Comparison of ENCODE assay signal across 8 mouse cellular contexts in genomic region chr3:107517631-107518108, GRCm38 (mm10). TPM values are rescaled to one million over a fixed set of nuclear protein-coding genes. Genes with fewer than 3 reads are reported as not detected.
DNase-seq lines count a peak whose midpoint lies in the region; ATAC-seq and TF ChIP-seq lines count a peak whose summit lies in the region.

Gene Slc6a17 (minus strand): TSS chr3:107518018.

- H3K4me3 ChIP-seq in C2C12 (ENCODE audit: insufficient read depth, poor library complexity, severe bottlenecking), result peak within 1 kb of the TSS; percentile 26
- peak within 1 kb of the TSS; percentile 63 for H3K4me3 ChIP-seq in heart, embryonic 15.5 days
- H3K4me3 ChIP-seq in liver, embryonic 15.5 days (replicated peaks), result peak within 1 kb of the TSS; percentile 24
- H3K4me3 ChIP-seq in thymus, adult 2 months (ENCODE audit: control insufficient read depth, insufficient read depth, low read length), result no peak within 1 kb of the TSS

- peak within 1 kb of the TSS; percentile 55 for H3K27ac ChIP-seq in heart, embryonic 15.5 days
- H3K27ac ChIP-seq in liver, embryonic 15.5 days (replicated peaks), result no peak within 1 kb of the TSS
- H3K27ac ChIP-seq in thymus, adult 2 months (ENCODE audit: control insufficient read depth, insufficient read depth, low read length), result no peak within 1 kb of the TSS

- H3K9me3 ChIP-seq in heart, embryonic 15.5 days (replicated peaks), result no peaks in the 10 kb centered on the region
- no peaks in the 10 kb centered on the region for H3K9me3 ChIP-seq in liver, embryonic 15.5 days (replicated peaks)

- peak within 1 kb of the TSS; percentile 58 for H3ac ChIP-seq in C2C12 (ENCODE audit: control insufficient read depth, insufficient read length, low read depth)

- H3K36me3 ChIP-seq in C2C12 (ENCODE audit: control insufficient read depth, insufficient read depth), result no peaks in the 10 kb centered on the region
- no peaks in the 10 kb centered on the region for H3K36me3 ChIP-seq in heart, embryonic 15.5 days
- H3K36me3 ChIP-seq in liver, embryonic 15.5 days (replicated peaks), result no peaks in the 10 kb centered on the region
- H3K36me3 ChIP-seq in thymus, adult 2 months (ENCODE audit: control insufficient read depth, insufficient read depth, low read length), result no peaks in the 10 kb centered on the region

- H3K4me2 ChIP-seq in heart, embryonic 15.5 days, result peak within 1 kb of the TSS; percentile 98
- H3K4me2 ChIP-seq in liver, embryonic 15.5 days, result peak within 1 kb of the TSS; percentile 54

- H3K79me2 ChIP-seq in C2C12 (ENCODE audit: control insufficient read depth, insufficient read depth), result no peaks in the 10 kb centered on the region

- H3K27me3 ChIP-seq in C2C12 (ENCODE audit: control insufficient read depth, insufficient read depth, insufficient read length), result peaks cover 20% of the 10 kb centered on the region
- peaks cover 51% of the 10 kb centered on the region for H3K27me3 ChIP-seq in heart, embryonic 15.5 days
- H3K27me3 ChIP-seq in liver, embryonic 15.5 days, result peaks cover 72% of the 10 kb centered on the region
- H3K27me3 ChIP-seq in thymus, adult 2 months (ENCODE audit: control insufficient read depth, insufficient read depth, low read length), result peaks cover 10% of the 10 kb centered on the region; the same call in 1 of the 2 replicates

- ATAC-seq in heart, embryonic 15.5 days (replicated peaks; ENCODE audit: insufficient number of reproducible peaks, insufficient read depth, low FRiP score, low read depth), result peak; percentile 74
- ATAC-seq in liver, embryonic 15.5 days (ENCODE audit: insufficient read depth), result no peak

- no peak for TF ChIP-seq POLR2A in thymus, adult 2 months (IDR thresholded peaks at IDR 0.05; ENCODE audit: control insufficient read depth, extremely low read depth, insufficient read depth, low read length, poor library complexity)

- TF ChIP-seq CTCF in C2C12 (IDR thresholded peaks at IDR 0.05; ENCODE audit: control insufficient read depth, insufficient read depth, insufficient read length), result no peak
- TF ChIP-seq CTCF in thymus, adult 2 months (IDR thresholded peaks at IDR 0.05; ENCODE audit: borderline replicate concordance, control insufficient read depth, extremely low read depth, insufficient read depth, low read length, poor library complexity), result no peak

- no peaks in the 10 kb centered on the region for H3K79me3 ChIP-seq in C2C12 (ENCODE audit: low read depth)

- peaks cover 15% of the 10 kb centered on the region for H3K4me1 ChIP-seq in heart, embryonic 15.5 days (replicated peaks)
- H3K4me1 ChIP-seq in liver, embryonic 15.5 days (replicated peaks), result peaks cover 6% of the 10 kb centered on the region; the same call in 1 of the 2 replicates
- no peaks in the 10 kb centered on the region for H3K4me1 ChIP-seq in thymus, adult 2 months (replicated peaks; ENCODE audit: control insufficient read depth, insufficient read depth, low read length)

- under 1% methylated on average over 60 of the region's 68 CpGs for WGBS in heart, embryonic 15.5 days
- WGBS in liver, embryonic 15.5 days (ENCODE audit: insufficient replicate concordance), result under 1% methylated on average over 68 of the region's 68 CpGs
- WGBS in thymus, adult 2 months, result 1% methylated on average over 68 of the region's 68 CpGs

- peak within 1 kb of the TSS; percentile 64 for H3K9ac ChIP-seq in heart, embryonic 15.5 days
- no peak within 1 kb of the TSS for H3K9ac ChIP-seq in liver, embryonic 15.5 days

- DNase-seq in ZHBTc4 (ENCODE audit: low read depth, low spot score), result peak; percentile 76
- DNase-seq in embryo, embryonic 11 days, result peak; percentile 83
- DNase-seq in kidney, postnatal 14 days, result peak; percentile 68
- peak; percentile 90 for DNase-seq in right cerebral cortex, postnatal 25 days
- DNase-seq in thymus, adult 2 months, result no peak

TF ChIP-seq in C2C12, 6 proteins besides CTCF, POLR2A, EP300 and RAD21:
- TF ChIP-seq MYOG (IDR thresholded peaks at IDR 0.05; ENCODE audit: control insufficient read depth, extremely low read depth, insufficient read length), result no peak

RNA-seq across cellular contexts. Expression of gene Slc6a17, which starts in this region (rescaled TPM):
- polyA plus RNA-seq in C2C12 (2012; fragmentation: generic; extraction: Trizol), result 3.2 TPM
- polyA plus RNA-seq in heart, embryonic 15.5 days (2015; fragmentation: Nextera tagmentation; extraction: Ambion mirVana), result 4.7 TPM in 2 replicates
- 0.09 and 0.15 TPM in 2 replicates for polyA plus RNA-seq in liver, embryonic 15.5 days (2015; fragmentation: Nextera tagmentation; extraction: Ambion mirVana)
- polyA plus RNA-seq in thymus, adult 2 months (2012; rRNA removed), result 0.46 and 0.53 TPM in 2 replicates
